Mouse (Mus musculus) embryonic facial prominence, embryonic 15.5 days (tissue): Measurements from ENCODE around the gene Cd2ap. TPM values are rescaled to one million over a fixed set of nuclear protein-coding genes. Genes with fewer than 3 reads are reported as not detected.

Experiments used
- ATAC-seq: fragments of 200-750 bp; cut with Nextera tagmentation; 2 replicates; pipeline ENCODE4 v1.8.0; 2017; ENCODE audit warnings: low read depth, moderate TSS enrichment; ENCODE audit not compliant: insufficient number of reproducible peaks, low FRiP score, low TSS enrichment
- H3K27ac ChIP-seq: fragments of 300-500 bp; sonication (generic); replicated peaks from 2 replicates; pipeline ENCODE4 v1.5.1; 2015; ENCODE audit warnings: mild to moderate bottlenecking, inconsistent platforms
- H3K27me3 ChIP-seq: fragments of 300-500 bp; sonication (generic); 2 replicates; pipeline ENCODE4 v1.6.1; 2015; ENCODE audit warnings: inconsistent platforms
- H3K36me3 ChIP-seq: fragments of 300-500 bp; sonication (generic); 2 replicates; pipeline ENCODE4 v1.6.1; 2015; ENCODE audit warnings: mild to moderate bottlenecking, inconsistent platforms
- H3K4me1 ChIP-seq: fragments of 300-500 bp; sonication (generic); 2 replicates; pipeline ENCODE4 v1.6.1; 2015; ENCODE audit warnings: inconsistent platforms
- H3K4me2 ChIP-seq: fragments of 300-500 bp; sonication (generic); replicated peaks from 2 replicates; pipeline ENCODE4 v1.6.1; 2015; ENCODE audit warnings: mild to moderate bottlenecking, inconsistent platforms
- H3K4me3 ChIP-seq: fragments of 300-500 bp; sonication (generic); replicated peaks from 2 replicates; pipeline ENCODE4 v1.5.1; 2015; ENCODE audit warnings: mild to moderate bottlenecking, inconsistent platforms
- H3K9ac ChIP-seq: fragments of 300-500 bp; sonication (generic); 2 replicates; pipeline ENCODE4 v1.6.1; 2015; ENCODE audit warnings: inconsistent platforms
- H3K9me3 ChIP-seq: fragments of 300-500 bp; sonication (generic); replicated peaks from 2 replicates; pipeline ENCODE4 v1.6.1; 2016; ENCODE audit warnings: inconsistent platforms
- WGBS: fragments of 180-500 bp; shearing (Covaris S2); methylation state at CpG from one replicate; pipeline ENCODE4 v1.1.7; 2015; 5-methylcytosine and 5-hydroxymethylcytosine counted together
- polyA plus RNA-seq: library from polyadenylated mRNA; unstranded; fragments of >200 nt; fragmentation: Nextera tagmentation; extraction: Ambion mirVana; gene quantifications from 2 replicates; pipeline ENCODE4 v1.2.1, GENCODE M21; 2015

Cd2ap gene
- polyA plus RNA-seq, 1 experiment from 2014 or later, result 23.5 TPM

DNA sequence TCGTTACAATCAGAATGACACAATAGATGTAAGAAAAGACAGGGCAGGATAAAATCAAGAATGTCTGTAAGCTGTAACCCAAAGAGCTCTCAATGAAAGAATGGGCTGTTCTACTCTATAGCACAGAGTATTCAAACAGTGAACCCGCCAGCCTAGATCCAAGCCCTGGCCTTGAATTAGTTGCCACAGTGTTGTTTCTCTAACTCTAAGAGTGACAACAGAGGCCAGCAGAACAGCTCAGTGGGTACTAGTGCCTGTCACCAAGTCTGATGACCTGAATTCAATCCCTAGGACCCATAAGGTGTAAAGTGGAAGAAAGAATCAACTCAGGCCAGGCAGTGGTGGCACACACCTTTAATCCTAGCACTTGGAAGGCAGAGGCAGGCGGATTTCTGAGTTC lies 13.3 kb downstream of the Cd2ap start:
- WGBS, result 76% methylated on average over 3 of the region's 3 CpGs
- ATAC-seq, result no peak
- H3K9ac ChIP-seq, result no peak overlapping the region

DNA sequence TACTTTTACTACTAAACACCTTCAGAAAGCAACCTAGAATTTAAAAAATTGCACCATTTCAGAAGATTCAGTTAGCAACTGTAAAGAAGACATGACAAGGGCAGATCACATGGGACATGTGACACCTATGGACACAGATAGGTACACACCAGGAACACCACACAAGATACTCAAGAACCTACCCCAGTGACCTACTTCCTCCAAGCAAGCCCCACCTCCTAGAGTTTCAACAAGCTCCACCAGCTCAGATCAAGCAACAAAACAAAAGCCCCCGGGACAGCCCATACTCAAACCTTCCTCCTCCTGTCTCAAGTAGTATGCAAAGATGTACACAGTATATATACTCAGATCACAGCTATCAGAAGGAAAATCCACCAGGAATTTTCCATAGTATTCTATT lies 16.1 kb downstream of the Cd2ap start:
- Histone ChIP-seq H3K9ac (no peak overlapping the region), H3K4me2 (no peak overlapping the region), H3K4me1 (no peaks in the 10 kb centered on the region), H3K4me3 (no peak overlapping the region), H3K36me3 (no peaks in the 10 kb centered on the region), H3K27me3 (no peaks in the 10 kb centered on the region), H3K9me3 (no peaks in the 10 kb centered on the region), H3K27ac (no peak overlapping the region)
- no peak for ATAC-seq
- WGBS, result 88% methylated on average over 1 of the region's 1 CpGs

More for the DNA sequence above, 13.3 kb downstream of the Cd2ap start:
- H3K27me3 ChIP-seq, result no peaks in the 10 kb centered on the region
- H3K4me1 ChIP-seq, result no peaks in the 10 kb centered on the region
- H3K9me3 ChIP-seq, result no peaks in the 10 kb centered on the region
- H3K27ac ChIP-seq, result no peak overlapping the region
- H3K4me3 ChIP-seq, result no peak overlapping the region
- no peak overlapping the region for H3K4me2 ChIP-seq
- no peaks in the 10 kb centered on the region for H3K36me3 ChIP-seq

DNA sequence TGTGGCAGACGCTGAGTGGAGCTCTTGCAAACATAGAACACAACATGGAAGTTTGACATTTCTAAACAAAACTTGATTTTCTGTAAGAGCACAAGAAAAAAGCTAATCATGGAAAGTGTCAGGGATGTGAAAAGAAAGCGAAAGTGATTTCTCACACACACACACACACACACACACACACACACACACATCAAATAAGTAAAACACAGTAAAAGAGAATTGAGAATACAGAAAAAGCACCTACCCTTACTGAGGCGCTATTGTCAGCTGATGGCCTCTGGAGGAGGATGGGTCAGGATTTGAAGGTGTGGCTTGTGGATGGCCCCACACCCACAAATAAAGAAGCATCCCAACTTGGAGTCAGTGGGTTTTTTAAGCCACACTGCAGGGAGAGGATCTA lies 19.0 kb downstream of the Cd2ap start:
- Histone ChIP-seq H3K9me3 (no peaks in the 10 kb centered on the region), H3K36me3 (no peaks in the 10 kb centered on the region), H3K4me3 (no peak overlapping the region), H3K27me3 (no peaks in the 10 kb centered on the region), H3K27ac (no peak overlapping the region), H3K4me1 (no peaks in the 10 kb centered on the region), H3K9ac (no peak overlapping the region), H3K4me2 (no peak overlapping the region)
- ATAC-seq, result no peak
- WGBS, result 87% methylated on average over 3 of the region's 3 CpGs

DNA sequence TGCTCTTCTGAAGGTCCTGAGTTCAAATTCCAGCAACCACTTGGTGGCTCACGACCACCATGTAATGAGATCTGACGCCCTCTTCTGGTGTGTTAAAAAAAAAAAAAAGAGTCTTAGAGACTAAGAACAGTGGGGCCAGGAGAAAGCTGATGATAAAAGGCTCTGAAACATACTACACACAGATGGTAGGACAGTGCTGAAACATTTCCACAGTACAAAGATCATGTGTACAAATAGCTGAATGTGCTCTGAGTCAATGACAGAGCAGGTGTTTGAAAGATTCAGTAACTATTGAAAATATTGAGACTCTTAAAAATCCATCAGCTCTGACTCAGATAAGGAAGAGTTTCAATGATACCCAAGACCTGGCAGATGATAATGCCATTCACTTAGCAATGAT lies 29.4 kb downstream of the Cd2ap start:
- Histone ChIP-seq H3K36me3 (peaks cover 12% of the 10 kb centered on the region; the same call in 1 of the 2 replicates), H3K4me1 (no peaks in the 10 kb centered on the region), H3K4me2 (no peak overlapping the region), H3K9ac (no peak overlapping the region), H3K27ac (no peak overlapping the region), H3K27me3 (no peaks in the 10 kb centered on the region), H3K9me3 (no peaks in the 10 kb centered on the region), H3K4me3 (no peak overlapping the region)
- ATAC-seq, result no peak
- WGBS, result 89% methylated on average over 2 of the region's 2 CpGs

DNA sequence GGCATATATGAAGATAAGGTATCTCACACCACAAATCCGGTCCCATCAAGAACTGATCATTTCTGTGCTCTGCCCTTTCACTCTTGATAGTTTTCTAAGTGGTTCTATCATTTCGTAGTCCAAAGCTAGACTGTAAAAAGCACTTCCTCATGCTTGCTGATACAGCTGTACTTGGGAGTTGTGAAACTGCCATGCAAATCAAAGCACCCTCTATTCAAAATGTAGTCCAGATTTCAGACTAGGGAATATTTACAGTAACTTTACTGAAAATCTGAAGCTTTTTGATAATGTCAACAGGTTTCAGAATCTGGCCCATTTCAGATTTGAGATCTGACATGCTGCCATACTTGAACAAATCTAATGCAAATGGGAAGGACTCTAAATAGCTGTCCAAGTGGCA lies 39.3 kb downstream of the Cd2ap start:
- Histone ChIP-seq H3K27ac (no peak overlapping the region), H3K9ac (no peak overlapping the region), H3K36me3 (0 out of 2 replicates have a peak, but pooled peaks cover 2% of the 10 kb centered on the region), H3K4me1 (no peaks in the 10 kb centered on the region), H3K27me3 (no peaks in the 10 kb centered on the region), H3K4me3 (no peak overlapping the region), H3K9me3 (no peaks in the 10 kb centered on the region), H3K4me2 (no peak overlapping the region)
- WGBS, result 84% methylated on average over 2 of the region's 2 CpGs
- no peak for ATAC-seq

DNA sequence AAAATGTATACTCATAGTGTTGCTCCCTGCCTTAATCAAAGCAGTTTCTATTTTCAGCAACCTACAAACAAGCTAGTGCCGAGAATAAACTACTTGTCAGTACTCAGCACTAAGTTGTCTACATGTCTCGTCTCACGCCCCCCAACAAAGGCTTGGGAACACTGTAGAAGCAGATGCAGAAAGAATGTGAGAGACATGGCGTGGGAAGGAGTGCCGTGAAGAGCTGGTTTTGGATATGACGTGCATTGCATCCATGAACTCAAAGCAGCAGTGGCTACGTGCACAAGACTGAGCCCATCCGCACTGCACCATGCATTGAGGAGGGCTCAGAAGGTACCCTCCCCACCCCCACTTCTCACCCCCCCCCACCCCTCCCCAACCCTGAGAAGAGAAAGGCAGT lies 53.7 kb downstream of the Cd2ap start:
- Histone ChIP-seq H3K4me2 (no peak overlapping the region), H3K27ac (no peak overlapping the region), H3K27me3 (no peaks in the 10 kb centered on the region), H3K9me3 (no peaks in the 10 kb centered on the region), H3K9ac (no peak overlapping the region), H3K4me3 (no peak overlapping the region), H3K4me1 (no peaks in the 10 kb centered on the region), H3K36me3 (peaks cover 25% of the 10 kb centered on the region)
- WGBS, result 94% methylated on average over 8 of the region's 8 CpGs
- ATAC-seq, result no peak

DNA sequence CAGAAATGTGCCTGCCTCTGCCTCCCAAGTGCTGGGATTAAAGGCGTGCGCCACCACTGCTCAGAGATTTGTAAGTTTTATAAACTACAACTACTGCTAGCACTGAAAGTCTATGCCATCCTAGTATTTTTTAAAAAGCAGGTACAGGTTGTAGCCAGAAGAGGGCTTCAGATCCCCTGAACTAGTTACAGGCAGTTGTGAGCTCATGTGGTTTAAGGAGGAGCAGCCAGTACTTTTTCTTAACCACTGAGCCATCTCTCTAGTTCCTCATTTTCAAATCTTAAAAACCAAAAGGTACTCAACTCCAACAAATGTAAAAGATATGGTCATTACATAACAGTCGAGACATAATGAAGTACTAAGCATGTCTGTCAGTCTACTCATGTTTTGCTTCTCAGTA lies 61.1 kb downstream of the Cd2ap start:
- no peak overlapping the region for H3K4me2 ChIP-seq

DNA sequence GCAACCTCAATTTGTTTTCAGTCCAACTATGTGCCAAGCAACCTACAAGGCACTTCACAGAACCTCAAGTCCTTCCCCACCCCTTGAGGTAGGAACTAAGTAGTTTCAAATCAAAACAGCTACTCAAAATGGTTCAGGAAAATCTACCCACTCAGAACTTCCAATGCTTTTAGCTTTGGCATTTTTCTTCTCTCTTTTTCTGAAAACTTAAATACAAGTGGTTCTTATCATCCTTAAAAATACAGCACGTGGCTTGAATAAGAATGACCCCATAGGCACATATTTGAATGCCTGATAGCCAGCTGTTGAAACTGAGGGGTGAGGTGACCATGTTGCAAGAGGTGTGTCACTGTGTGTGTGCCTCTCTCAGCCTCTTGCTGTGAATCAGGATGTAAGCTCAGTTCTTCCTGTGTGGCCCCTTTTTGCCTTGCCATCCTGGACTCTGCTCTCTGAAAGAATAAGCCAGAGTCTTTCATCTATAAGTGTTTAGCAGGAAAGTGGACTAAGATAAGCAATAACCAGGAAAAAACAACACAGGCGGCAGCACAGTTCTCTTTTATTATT lies 84.0 kb downstream of the Cd2ap start:
- no peaks in the 10 kb centered on the region for H3K9me3 ChIP-seq
- WGBS, result 84% methylated on average over 2 of the region's 2 CpGs
- no peak overlapping the region for H3K4me2 ChIP-seq
- no peak overlapping the region for H3K27ac ChIP-seq
- no peaks in the 10 kb centered on the region for H3K27me3 ChIP-seq
- no peaks in the 10 kb centered on the region for H3K4me1 ChIP-seq
- peaks cover 4% of the 10 kb centered on the region; the same call in 1 of the 2 replicates for H3K36me3 ChIP-seq
- H3K4me3 ChIP-seq, result no peak overlapping the region
- no peak overlapping the region for H3K9ac ChIP-seq
- no peak for ATAC-seq

More for the DNA sequence above, 61.1 kb downstream of the Cd2ap start:
- Histone ChIP-seq H3K9ac (no peak overlapping the region), H3K36me3 (peaks cover 26% of the 10 kb centered on the region), H3K4me3 (no peak overlapping the region), H3K27ac (no peak overlapping the region), H3K9me3 (no peaks in the 10 kb centered on the region), H3K27me3 (no peaks in the 10 kb centered on the region), H3K4me1 (no peaks in the 10 kb centered on the region)
- WGBS, result 86% methylated on average over 3 of the region's 3 CpGs
- ATAC-seq, result no peak

GRCm38 (mm10) chr17:42790787-42791186 lies 85.7 kb downstream of the Cd2ap start:
- 77% methylated on average over 1 of the region's 1 CpGs for WGBS
- Histone ChIP-seq H3K27me3 (no peaks in the 10 kb centered on the region), H3K4me2 (no peak overlapping the region), H3K9me3 (no peaks in the 10 kb centered on the region), H3K9ac (no peak overlapping the region), H3K27ac (no peak overlapping the region), H3K4me3 (no peak overlapping the region), H3K36me3 (peaks cover 3% of the 10 kb centered on the region; the same call in 1 of the 2 replicates), H3K4me1 (no peaks in the 10 kb centered on the region)
- ATAC-seq, result no peak

DNA sequence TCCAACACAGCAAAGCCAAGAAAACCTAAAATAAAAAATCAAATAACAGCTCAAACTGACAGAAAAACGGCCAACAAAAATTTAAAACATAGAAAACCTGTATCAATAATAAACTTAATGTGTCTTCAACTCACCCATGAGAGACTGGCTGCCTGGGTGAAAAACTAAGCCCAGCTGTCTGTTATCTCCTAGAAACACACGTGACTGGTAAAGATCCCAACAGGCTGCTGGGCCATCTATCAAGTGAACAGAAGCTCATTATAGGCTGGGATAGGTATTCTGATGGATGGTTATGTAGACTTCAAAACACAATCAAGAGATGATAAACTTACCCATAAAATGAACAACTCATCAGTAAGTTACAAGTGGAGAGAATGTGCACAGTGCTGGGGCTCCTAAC lies 86.7 kb downstream of the Cd2ap start:
- Histone ChIP-seq H3K4me3 (no peak overlapping the region), H3K4me2 (no peak overlapping the region), H3K27ac (no peak overlapping the region), H3K27me3 (no peaks in the 10 kb centered on the region), H3K9ac (no peak overlapping the region), H3K9me3 (no peaks in the 10 kb centered on the region), H3K36me3 (peaks cover 3% of the 10 kb centered on the region; the same call in 1 of the 2 replicates), H3K4me1 (no peaks in the 10 kb centered on the region)
- 75% methylated on average over 2 of the region's 2 CpGs for WGBS
- no peak for ATAC-seq

DNA sequence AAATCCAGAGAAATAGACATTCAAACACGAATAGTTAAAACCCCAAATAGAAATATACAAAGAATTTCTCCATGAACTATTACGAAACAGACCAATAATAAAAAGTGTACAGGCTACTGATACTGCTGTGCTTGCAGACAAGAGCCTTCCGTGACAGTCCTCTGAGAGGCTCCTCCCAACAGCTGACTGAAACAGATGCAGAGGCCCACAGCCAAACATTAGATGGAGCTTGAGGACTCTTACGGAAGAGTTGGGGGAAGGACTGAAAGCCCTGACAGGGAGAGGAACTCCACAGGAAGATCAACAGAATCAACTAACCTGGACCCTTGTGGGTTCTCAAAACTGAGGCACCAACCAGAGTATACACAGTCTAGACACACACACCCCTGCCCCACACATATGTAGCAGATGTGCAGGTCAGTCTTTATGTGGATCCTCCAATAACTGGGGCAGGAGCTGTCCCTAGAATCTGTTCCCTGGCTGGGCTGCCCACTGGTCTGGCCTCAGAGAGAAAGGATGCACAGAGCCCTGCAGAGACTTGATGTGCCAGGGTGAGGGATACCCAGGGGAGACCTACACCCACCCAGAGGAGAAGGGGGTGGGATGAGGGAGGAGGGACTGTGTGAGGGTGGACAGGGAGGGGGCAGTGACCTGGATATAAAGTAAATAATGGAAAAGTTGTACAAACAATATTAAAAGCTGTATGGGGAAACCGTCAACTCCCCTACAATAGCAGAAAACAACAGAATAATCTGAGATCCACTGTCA lies 87.6 kb downstream of the Cd2ap start:
- peak; percentile 34; the same call in 1 of the 2 replicates for ATAC-seq

More for the DNA sequence above, 87.6 kb downstream of the Cd2ap start:
- Histone ChIP-seq H3K9me3 (no peaks in the 10 kb centered on the region), H3K36me3 (peaks cover 2% of the 10 kb centered on the region; the same call in 1 of the 2 replicates), H3K4me2 (no peak overlapping the region), H3K9ac (no peak overlapping the region), H3K4me1 (no peaks in the 10 kb centered on the region), H3K4me3 (no peak overlapping the region), H3K27me3 (no peaks in the 10 kb centered on the region), H3K27ac (no peak overlapping the region)
- WGBS, result 74% methylated on average over 5 of the region's 5 CpGs
